Mouse (Mus musculus): ENCODE measurements around the gene Usp17lc. TPM values are rescaled to one million over a fixed set of nuclear protein-coding genes. Genes with fewer than 3 reads are reported as not detected.
"Not testable (repeated sequence)": the region's sequence is repeated elsewhere in the genome, so short reads cannot be mapped to it uniquely, and the experiment has no call there.

The Usp17lc gene
- total RNA-seq (2021), result not detected
- long read RNA-seq, experiment 1, result 0 reads
- long read RNA-seq, experiment 2, result 0 reads

DNA sequence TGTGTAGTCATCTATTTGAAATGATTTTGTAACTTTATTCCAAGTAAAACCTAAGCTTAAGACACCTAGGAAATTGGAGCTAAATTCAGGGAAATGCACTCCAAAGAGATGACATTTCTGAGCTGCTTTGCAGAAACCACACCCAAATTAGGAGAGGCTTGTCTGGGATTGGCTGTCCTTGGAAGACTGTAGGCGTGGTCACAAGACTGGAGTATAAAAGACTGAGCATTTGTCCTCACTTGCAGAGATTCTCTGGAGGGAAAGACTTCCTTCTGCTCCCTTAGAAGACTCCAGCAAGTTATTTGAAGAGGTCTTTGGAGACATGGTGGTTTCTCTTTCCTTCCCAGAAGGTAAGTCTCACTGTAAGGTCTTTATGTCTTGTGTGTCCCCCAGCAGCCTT is at the start of gene Usp17lc:
Usp17lc (plus strand) TSS at position 301 of the 400 bp plus-strand sequence.
- H3K4me3 ChIP-seq; intact Hi-C loops (cut with DNase I): not testable (repeated sequence)

DNA sequence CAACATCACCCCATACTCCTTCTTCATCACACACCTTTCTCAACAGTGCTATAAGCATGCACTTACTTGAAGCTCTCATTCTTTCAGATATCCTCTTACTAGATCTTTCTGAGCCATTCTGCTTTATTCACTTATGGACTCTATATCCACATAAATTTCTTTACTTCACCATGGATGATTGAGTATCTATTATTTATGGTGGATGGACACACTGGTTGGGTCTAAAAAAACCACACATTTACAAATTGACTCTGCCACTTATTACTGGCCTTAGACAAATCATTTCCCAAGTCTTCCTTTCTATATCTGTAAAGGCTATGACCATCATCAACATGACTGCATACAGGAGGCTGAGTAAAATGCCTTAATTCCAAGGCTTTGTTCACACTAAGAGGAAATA is 28.8 kb upstream of the Usp17lc start, which contains the start of gene Olfr603:
Olfr603 (minus strand) TSS at position 101 of the 400 bp plus-strand sequence.
- no peak within 1 kb of the TSS for H3K4me3 ChIP-seq
- intact Hi-C loops (cut with DNase I), result no loop called here
- no peak within 1 kb of the TSS for H3K27ac ChIP-seq
- no peak for TF ChIP-seq CTCF (IDR thresholded peaks at IDR 0.05)
- no peak for DNase-seq

More for the DNA sequence above, at the start of gene Usp17lc:
- not testable (repeated sequence) for H3K27ac ChIP-seq, DNase-seq

DNA sequence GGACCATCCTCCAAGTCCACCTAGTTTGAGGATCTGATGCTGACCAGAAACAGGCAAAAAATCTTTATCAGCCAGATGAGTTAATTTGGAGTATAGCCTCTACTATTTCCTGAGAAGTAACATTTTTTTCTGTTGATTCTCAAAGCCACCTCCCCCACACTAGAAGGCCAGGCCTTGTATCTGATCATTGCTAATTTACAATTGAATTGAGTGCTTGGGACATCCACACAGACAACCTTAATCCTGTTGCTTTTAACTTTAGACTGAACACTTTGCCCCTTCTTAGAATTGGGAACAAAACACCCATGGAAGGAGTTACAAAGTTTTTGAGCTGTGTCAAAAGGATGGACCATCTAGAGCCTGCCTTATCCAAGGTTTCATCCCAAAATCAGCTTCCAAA is 17.1 kb upstream of the Usp17lc start:
- intact Hi-C loops (cut with DNase I), result no loop called here
- H3K4me3 ChIP-seq, result no peak overlapping the region
- H3K27ac ChIP-seq, result no peak overlapping the region
- DNase-seq, result no peak
- TF ChIP-seq CTCF (IDR thresholded peaks at IDR 0.05), result no peak

DNA sequence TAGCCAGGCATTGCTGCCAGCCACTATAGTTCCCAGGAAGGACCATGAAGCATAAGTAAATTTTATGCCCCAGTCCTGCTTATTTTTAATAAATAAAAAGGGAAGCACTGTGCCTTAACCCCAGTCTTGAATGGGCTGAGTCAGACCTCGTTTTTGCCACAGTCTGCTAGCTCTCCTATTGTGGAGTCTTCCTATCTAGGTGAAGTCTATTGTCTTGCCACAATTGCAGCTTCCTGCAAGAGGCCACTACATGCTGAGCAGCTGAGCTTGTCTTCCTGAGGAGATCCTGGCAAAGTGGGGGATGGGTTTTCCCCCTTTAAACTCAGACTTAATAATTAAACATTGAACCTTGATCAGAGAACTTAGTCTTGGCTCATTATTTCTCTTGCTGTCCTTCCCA is 15.9 kb upstream of the Usp17lc start:
- no peak overlapping the region for H3K27ac ChIP-seq
- H3K4me3 ChIP-seq, result no peak overlapping the region
- intact Hi-C loops (cut with DNase I), result no loop called here
- TF ChIP-seq CTCF (IDR thresholded peaks at IDR 0.05), result no peak
- no peak for DNase-seq

DNA sequence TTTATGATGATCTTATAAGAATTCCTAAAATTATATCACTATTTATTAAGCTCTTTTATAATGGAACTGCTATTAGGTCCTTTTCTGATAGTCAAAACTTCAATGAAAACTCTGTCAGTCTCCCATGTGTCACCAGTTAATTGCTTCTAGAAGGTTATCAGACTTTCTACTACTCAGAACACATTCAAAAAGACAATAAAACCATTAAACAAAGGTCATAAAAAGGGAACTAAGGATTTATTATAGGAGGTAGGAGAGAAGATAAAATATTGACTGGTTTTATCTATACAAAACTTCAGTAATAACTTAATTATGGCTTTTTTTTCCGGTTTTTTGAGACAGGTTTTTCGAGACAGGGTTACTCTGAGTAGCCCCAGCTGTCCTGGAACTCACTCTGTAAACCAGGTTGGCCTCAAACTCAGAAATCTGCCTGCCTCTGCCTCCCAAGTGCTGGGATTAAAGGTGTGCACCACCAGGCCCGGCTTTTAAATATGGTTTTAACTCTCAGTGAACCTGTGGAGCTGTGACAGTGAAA is 8.3 kb upstream of the Usp17lc start:
- H3K27ac ChIP-seq; DNase-seq; intact Hi-C loops (cut with DNase I); H3K4me3 ChIP-seq: not testable (repeated sequence)

DNA sequence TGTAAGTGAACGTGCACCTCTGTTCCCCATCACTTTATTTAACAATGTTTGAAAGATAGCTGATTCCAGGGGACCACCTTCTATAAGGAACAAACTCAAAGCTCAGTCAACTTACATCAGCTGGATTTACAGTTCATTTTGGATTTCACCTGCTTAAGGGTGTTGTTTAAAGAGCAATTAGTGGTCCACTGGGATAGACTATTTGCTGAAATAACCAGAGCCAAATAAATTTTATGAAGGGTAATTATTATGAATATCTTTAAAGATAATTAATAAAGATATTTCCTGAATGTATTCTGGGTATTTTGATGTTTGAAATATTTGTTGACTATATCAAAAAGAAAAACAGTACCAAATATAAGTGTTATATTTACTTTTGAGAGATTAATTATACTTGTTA is 30.5 kb downstream of the Usp17lc start, which contains the start of gene Olfr605:
Olfr605 (minus strand) TSS at position 101 of the 400 bp plus-strand sequence.
- TF ChIP-seq CTCF (IDR thresholded peaks at IDR 0.05), result no peak
- Histone ChIP-seq H3K4me3 (no peak within 1 kb of the TSS), H3K27ac (no peak within 1 kb of the TSS)
- intact Hi-C loops (cut with DNase I), result no loop called here
- no peak for DNase-seq

DNA sequence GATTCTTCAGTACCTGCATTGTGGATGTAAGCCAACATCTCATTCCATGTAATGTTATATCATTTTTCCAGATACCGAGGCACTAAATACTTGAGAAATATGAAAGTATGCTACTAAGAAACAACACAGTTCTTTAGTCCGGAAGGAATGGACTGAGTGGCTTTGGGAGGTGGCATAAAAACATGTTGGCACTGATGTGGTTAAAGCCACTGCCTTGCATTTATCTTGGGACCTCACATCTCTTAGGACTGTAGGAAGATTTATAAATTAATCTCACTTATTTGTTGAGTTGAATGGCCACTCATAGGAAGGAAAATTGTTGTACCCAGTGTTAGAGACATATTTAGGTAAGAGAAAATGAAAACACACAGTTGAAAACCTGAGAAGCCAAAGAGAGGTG is 33.9 kb downstream of the Usp17lc start, which contains the start of gene Olfr606:
Olfr606 (plus strand) TSS at position 301 of the 400 bp plus-strand sequence.
- intact Hi-C loops (cut with DNase I), result no loop called here
- no peak within 1 kb of the TSS for H3K4me3 ChIP-seq
- DNase-seq, result no peak
- TF ChIP-seq CTCF (IDR thresholded peaks at IDR 0.05), result no peak
- no peak within 1 kb of the TSS for H3K27ac ChIP-seq

DNA sequence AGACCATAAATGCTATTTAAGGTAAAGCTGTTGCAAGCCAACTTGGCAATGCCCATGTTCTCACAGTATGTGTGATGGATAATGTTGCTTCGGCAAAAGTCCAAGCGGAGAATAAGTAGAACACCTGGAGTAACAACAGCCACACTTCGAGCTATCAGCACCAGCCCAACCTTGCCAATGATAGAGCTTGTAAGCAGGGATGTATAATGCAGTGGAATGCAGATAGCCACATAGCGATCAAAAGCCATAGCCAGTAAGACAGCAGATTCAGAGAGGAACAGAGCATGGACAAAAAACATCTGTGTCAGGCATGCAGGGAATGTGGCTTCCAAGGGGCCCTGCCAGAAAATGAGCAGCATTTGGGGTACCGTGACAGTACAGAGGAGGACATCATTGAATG is 45.7 kb downstream of the Usp17lc start:
- TF ChIP-seq CTCF (IDR thresholded peaks at IDR 0.05), result no peak
- intact Hi-C loops (cut with DNase I), result no loop called here
- H3K27ac ChIP-seq, result no peak overlapping the region
- H3K4me3 ChIP-seq, result no peak overlapping the region
- no peak for DNase-seq

Small RNAs within 50 kb of the gene (microRNA-seq; reads per million reads assigned to microRNA genes)
- not detected for gene Gm25774

Other genes with a start within 250 kb of the Usp17lc start
- gene Olfr591, start 236.7 kb upstream of the Usp17lc start, total RNA-seq (2021), result not detected
- not detected for gene Olfr592, start 230.3 kb upstream of the Usp17lc start, total RNA-seq (2021)
- gene Olfr593, start 203.2 kb upstream of the Usp17lc start, total RNA-seq (2021), result not detected
- not detected for gene Olfr594, start 198.1 kb upstream of the Usp17lc start, total RNA-seq (2021)
- gene Usp17ld, start 162.6 kb upstream of the Usp17lc start, total RNA-seq (2021), result not detected
- gene Olfr596, start 109.4 kb upstream of the Usp17lc start, total RNA-seq (2021), result not detected
- not detected for gene Olfr597, start 98.8 kb upstream of the Usp17lc start, total RNA-seq (2021)
- gene Olfr598, start 91.5 kb upstream of the Usp17lc start, total RNA-seq (2021), result not detected
- not detected for gene Olfr599, start 79.2 kb upstream of the Usp17lc start, total RNA-seq (2021)
- gene Olfr600, start 65.4 kb upstream of the Usp17lc start, total RNA-seq (2021), result not detected
- not detected for gene Olfr601, start 52.4 kb upstream of the Usp17lc start, total RNA-seq (2021)
- not detected for gene Olfr603, start 28.9 kb upstream of the Usp17lc start, total RNA-seq (2021)
- gene Olfr605, start 30.4 kb downstream of the Usp17lc start, total RNA-seq (2021), result not detected
- gene Olfr606, start 34.0 kb downstream of the Usp17lc start, total RNA-seq (2021), result not detected
- gene Olfr607, start 49.1 kb downstream of the Usp17lc start, total RNA-seq (2021), result not detected
- not detected for gene Olfr608, start 54.8 kb downstream of the Usp17lc start, total RNA-seq (2021)
- gene Olfr609, start 83.0 kb downstream of the Usp17lc start, total RNA-seq (2021), result not detected
- gene Olfr610, start 97.0 kb downstream of the Usp17lc start, total RNA-seq (2021), result not detected
- not detected for gene Olfr611, start 105.8 kb downstream of the Usp17lc start, total RNA-seq (2021)
- gene Olfr612, start 127.6 kb downstream of the Usp17lc start, total RNA-seq (2021), result not detected
- gene Olfr613, start 133.0 kb downstream of the Usp17lc start, total RNA-seq (2021), result not detected
- gene Olfr615, start 141.0 kb downstream of the Usp17lc start, total RNA-seq (2021), result not detected
- not detected for gene Olfr616, start 154.1 kb downstream of the Usp17lc start, total RNA-seq (2021)
- gene Olfr617, start 158.0 kb downstream of the Usp17lc start, total RNA-seq (2021), result not detected
- gene Olfr618, start 175.0 kb downstream of the Usp17lc start, total RNA-seq (2021), result not detected
- not detected for gene Olfr619, start 185.5 kb downstream of the Usp17lc start, total RNA-seq (2021)
- gene Olfr620, start 197.5 kb downstream of the Usp17lc start, total RNA-seq (2021), result not detected
- gene Olfr622, start 227.6 kb downstream of the Usp17lc start, total RNA-seq (2021), result not detected
- not detected for gene Olfr623, start 248.6 kb downstream of the Usp17lc start, total RNA-seq (2021)

All from gastrocnemius, adult 2 months (tissue).